Mouse (Mus musculus) gastrocnemius, postnatal 4 days (tissue): Measurements from ENCODE around the gene Sh3yl1. TPM values are rescaled to one million over a fixed set of nuclear protein-coding genes. Genes with fewer than 3 reads are reported as not detected.

Experiments
- DNase-seq, 2 experiments: peaks; one replicate each; pipeline ENCODE4 v3.0.0; 2021 to 2022; ENCODE audit warnings: low spot score in 2 of 2, mixed read lengths in 2 of 2
- long read RNA-seq, 2 experiments: library from polyadenylated mRNA; stranded (forward); transcript quantifications; one replicate each; pipeline ENCODE4 v2.0.0; 2021
- total RNA-seq, 2 experiments: library from RNA; stranded (reverse); gene quantifications; 2 replicates each; pipeline ENCODE4 v1.2.3; 2021

The Sh3yl1 gene
- total RNA-seq: 1 to 10 TPM; 2.7 TPM
- long read RNA-seq, experiment 1, transcript Sh3yl1-201 (10 exons, 1,750 nt): major isoform, 5 of 5 reads
- long read RNA-seq, experiment 1, partial matches to known transcripts: 0 of 5 reads
- long read RNA-seq, experiment 1, other reads (novel, unspliced or antisense): 0 of 5 reads
- long read RNA-seq, experiment 2, partial matches to known transcripts: 0 of 5 reads
- long read RNA-seq, experiment 2, other reads (novel, unspliced or antisense): 2 of 5 reads

- peak; percentile 90 to 95 for DNase-seq
Measured at GRCm38 (mm10) chr12:30911261-30912047, at the start of gene Sh3yl1, which contains the start of gene Acp1. TSS of gene Sh3yl1 (plus strand) at chr12:30911668. TSS of gene Acp1 (minus strand) at chr12:30911589.

DNA sequence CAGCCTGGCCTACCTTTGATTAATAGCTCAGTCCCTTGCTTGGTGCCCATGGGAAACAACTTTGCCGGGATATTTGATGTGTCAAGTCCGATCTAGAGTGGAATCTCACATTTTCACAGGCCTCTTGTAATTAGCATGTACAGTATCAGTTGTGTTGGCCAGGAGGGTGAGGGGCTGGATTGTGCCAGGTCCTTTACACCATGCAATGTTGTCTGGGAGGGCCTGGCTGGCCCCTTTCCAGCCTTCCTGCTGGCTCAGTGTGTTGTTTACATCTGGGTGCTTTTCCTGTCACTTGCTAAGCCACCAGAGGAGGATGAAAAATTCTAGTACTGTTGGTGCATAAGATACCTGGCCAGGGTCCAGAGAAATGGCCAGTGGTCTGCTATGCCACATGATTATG lies 47.1 kb upstream of the Sh3yl1 start:
- no peak for DNase-seq

- no peak for DNase-seq
Measured at GRCm38 (mm10) chr12:30865781-30866180, 45.7 kb upstream of the Sh3yl1 start.

- DNase-seq: no peak
Measured at GRCm38 (mm10) chr12:30879447-30879846, 32.0 kb upstream of the Sh3yl1 start.

DNA sequence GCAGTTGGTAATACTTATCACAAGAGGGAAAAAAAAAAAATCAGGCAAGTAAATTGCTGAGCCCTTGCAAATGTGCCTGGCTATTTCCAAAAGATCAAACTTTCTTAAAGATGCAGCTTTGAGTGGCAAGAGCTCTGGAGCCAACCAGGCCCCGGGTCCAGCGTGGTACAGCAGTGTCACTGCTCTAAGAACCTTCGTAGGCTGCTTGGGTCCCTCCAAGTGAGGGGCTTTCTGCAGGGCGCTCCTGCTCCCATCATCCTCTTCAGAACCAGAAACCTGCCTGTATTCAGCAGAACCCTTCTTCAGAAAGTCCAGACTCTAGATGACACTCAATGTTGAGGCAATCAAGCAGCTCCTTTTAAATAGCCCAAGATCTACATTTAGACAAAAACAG lies 27.9 kb upstream of the Sh3yl1 start:
- no peak for DNase-seq

- DNase-seq: peak in 1 of 2 experiments; percentile 11
Measured at GRCm38 (mm10) chr12:30883986-30884621, 27.4 kb upstream of the Sh3yl1 start, which contains the start of gene Alkal2. TSS of gene Alkal2 (plus strand) at chr12:30884322.

DNA sequence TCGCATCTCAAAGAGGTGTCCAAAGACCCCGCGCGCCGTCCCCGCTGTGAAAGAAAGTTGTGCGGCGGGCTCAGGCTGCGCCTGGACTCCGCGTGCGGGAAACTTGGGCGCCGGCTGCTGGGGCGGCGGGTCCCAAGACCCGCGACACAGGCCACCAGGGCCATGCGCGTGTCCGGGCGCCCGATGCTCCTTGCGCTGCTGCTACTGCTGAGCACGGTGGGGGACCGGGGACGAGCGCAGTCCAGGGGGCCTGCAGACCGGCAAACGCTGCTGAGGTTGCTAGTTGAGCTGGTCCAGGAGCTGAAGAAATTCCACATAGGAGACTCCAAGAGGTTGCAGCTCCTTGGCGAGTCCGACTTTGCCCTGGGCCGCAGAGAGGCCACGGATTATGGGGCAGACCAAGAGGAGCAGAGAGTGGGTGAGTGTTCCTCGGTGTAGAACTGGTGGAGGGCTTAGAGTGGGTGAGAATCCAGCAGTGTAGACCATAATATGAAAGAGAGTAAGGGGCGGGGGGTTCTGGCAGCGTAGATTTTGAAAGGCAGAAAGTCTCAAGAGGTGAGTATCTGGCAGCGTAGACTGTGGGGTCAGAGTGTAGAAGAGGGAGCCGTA lies 26.7 kb upstream of the Sh3yl1 start:
- DNase-seq: peak in 1 of 2 experiments; percentile 9

DNA sequence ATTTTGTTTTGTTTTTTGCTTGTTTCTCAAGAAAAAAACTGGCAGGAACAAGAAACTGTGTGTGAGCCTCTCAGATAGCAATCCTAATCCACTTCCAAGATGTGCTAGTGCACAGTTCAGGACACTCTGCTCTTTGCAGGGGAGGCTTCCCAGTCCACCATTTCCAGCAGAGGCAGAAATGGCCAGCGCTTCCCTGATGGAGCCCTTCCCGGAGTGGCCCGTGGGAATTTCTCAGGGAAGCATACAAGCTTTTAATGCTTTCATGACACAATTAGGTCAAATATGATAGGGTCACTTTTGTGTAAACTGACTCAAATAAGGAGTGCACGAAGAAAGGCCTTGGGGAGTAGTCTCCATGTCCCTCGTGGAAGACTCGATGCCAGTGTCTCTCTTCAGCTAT lies 25.6 kb upstream of the Sh3yl1 start:
- DNase-seq: peak in 1 of 2 experiments; percentile 18

- DNase-seq: no peak
Measured at GRCm38 (mm10) chr12:30888003-30888402, 23.5 kb upstream of the Sh3yl1 start.

DNA sequence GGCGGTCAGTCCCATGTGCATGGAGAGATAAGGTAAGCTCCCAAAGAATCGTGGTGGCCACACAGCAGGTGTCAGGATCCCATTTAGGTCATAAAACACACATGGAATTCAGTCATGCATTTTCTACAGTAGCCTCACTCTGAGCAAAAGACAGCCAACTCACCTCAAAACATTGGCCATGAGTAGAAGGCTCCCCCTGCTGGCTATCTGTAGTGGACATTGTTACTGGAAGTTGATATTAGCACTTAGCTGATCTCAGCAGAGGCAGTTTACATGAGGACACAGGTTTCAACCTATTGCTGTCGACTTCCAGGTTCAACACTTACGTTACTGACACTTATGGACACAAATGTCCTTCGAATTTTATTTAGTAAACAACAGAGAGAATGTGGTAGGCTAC lies 21.4 kb upstream of the Sh3yl1 start:
- peak in 1 of 2 experiments; percentile 58 for DNase-seq

GRCm38 (mm10) chr12:30891438-30891837 lies 20.0 kb upstream of the Sh3yl1 start:
- DNase-seq: no peak

GRCm38 (mm10) chr12:30897039-30897438 lies 14.4 kb upstream of the Sh3yl1 start:
- no peak for DNase-seq

- no peak for DNase-seq
Measured at GRCm38 (mm10) chr12:30908658-30909057, 2.8 kb upstream of the Sh3yl1 start.

GRCm38 (mm10) chr12:30909881-30910280 lies 1.6 kb upstream of the Sh3yl1 start:
- DNase-seq: no peak

- DNase-seq: no peak
Measured at GRCm38 (mm10) chr12:30910860-30911259, 608 bp upstream of the Sh3yl1 start.

DNA sequence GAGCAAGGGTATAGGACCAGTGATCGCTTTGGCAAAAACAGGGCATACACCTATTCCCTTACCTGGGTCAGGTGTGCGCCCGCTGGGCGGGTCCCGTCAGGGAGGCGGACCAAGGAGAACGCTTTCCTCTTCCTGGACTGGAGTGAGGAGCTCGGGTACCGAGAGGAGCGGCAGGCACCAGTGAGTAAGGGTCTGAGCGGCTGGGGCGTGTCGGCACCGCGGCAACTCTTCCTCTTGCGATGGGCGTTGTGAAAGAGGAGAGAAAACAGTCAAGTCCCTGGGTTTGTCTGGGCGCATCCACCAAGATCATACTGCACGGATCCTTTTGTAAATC lies 547 bp downstream of the Sh3yl1 start:
- peak; percentile 19 to 32 for DNase-seq

DNA sequence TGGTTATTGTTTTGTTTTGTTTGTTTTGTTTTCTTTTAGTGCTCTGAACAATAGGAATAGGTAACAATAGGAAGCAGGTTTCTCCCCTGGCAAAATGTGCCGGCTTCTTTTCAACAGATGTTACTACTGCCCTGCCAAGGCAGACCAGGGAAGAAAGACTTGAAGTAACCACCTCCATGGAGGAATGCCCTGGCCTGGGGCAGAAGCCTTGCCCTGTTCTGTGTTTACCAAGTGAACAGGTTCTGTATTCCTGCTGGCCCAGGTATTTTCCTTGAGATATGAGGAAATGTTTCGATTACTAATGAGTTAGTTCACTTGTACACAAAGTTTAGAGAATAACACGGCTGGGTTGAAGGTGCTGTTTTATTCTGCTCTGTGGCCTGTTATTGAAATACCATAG lies 1.4 kb downstream of the Sh3yl1 start:
- no peak for DNase-seq

- no peak for DNase-seq
Measured at GRCm38 (mm10) chr12:30922401-30922800, 10.9 kb downstream of the Sh3yl1 start.

GRCm38 (mm10) chr12:30928182-30928581 lies 16.7 kb downstream of the Sh3yl1 start:
- DNase-seq: no peak

DNA sequence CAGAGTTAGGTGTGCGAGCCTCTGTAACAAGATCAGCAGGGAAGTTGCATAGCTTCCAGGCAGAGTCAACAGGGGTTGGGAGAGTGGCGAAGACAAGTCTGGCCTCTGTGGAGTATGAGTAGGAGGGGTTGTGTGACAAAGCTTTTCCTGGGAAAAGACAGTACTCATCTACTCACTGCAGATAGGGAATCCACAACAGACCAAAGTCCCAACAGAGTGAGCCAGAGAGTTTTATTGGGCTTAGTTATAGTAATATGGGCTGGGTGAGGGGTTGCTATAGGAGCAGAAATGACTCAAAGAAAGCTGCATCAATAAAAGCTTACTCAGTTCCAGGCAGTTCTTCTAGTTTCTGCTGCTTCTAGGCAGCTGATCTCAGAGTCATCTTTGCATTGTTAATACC lies 21.8 kb downstream of the Sh3yl1 start:
- DNase-seq: no peak

GRCm38 (mm10) chr12:30936899-30937298 lies 25.4 kb downstream of the Sh3yl1 start:
- no peak for DNase-seq
